Mouse (Mus musculus): ENCODE results near the gene Ly86.
A peak's percentile ranks its signal among the peaks of the same experiment; 100 is the strongest.

The Ly86 gene

GRCm38 (mm10) chr13:37433142-37433541 lies 88.1 kb downstream of the Ly86 start:
- no peak for DNase-seq

DNA sequence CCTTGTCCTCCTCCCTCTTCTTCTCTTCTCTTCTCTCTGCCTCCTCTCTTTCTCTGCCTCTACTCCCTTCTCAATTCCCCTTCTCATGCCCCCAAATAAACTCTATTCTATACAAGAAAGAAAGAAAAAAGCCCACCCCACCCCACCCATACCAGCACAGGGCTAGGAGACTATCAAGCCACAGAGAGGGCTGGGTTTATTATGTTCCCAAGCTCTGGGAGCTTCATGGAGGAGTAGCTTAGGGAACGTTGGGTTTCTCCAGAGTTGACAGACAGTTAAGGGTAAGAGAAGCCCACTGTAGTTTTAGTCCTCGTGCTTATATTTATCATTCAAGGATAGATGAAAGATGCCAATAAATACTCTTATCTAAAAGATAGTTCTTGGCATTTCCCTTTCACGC lies 88.7 kb downstream of the Ly86 start:
- DNase-seq, result no peak

- peak; percentile 74 to 79 for DNase-seq
These were observed 89.2 kb downstream of the Ly86 start for GRCm38 (mm10) chr13:37434137-37434772.

GRCm38 (mm10) chr13:37434841-37435240 lies 89.8 kb downstream of the Ly86 start:
- no peak for DNase-seq

- no peak for DNase-seq
These were observed 91.4 kb downstream of the Ly86 start for GRCm38 (mm10) chr13:37436267-37437013.

DNA sequence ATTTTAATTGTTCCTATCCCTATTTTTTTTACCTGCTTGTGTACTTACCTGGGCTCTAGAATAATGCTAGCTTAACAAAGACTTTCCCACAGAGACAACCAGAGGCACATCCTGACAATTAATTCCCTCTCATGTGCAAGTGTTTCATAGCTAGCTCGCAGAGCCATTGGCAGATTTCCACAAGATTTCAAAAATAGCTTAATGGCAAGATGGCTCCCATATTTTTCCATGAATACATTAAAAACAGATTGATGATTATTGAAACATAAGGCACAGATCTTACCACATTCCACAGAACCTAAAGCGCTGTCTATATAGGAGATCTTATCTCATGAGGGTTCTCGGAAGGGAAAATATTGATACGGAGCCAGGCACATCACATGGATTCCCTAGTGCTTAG lies 93.8 kb downstream of the Ly86 start:
- DNase-seq, result no peak

DNA sequence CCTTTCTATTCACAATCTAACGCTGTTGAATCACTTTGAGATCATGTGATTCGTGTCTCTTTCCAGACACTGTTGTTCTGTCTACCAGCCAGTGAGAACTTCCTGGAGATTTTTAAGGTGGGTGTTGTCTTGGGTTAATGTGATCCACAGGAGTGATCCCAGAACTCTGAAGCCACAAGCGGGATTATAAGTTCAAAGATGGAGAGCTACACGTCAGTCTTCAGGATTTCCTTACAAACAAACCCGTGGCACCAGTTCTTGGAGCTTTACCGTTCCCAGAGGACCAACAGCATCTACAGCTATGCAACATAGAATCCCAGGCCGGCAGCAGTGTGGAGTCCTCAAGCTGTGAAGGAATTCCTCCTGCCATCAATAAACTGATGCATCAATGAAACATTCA lies 94.5 kb downstream of the Ly86 start:
- no peak for DNase-seq

GRCm38 (mm10) chr13:37439941-37440340 lies 94.9 kb downstream of the Ly86 start:
- no peak for DNase-seq

- DNase-seq, result peak; percentile 45 to 50
These were observed 95.7 kb downstream of the Ly86 start for GRCm38 (mm10) chr13:37440593-37441307.

DNA sequence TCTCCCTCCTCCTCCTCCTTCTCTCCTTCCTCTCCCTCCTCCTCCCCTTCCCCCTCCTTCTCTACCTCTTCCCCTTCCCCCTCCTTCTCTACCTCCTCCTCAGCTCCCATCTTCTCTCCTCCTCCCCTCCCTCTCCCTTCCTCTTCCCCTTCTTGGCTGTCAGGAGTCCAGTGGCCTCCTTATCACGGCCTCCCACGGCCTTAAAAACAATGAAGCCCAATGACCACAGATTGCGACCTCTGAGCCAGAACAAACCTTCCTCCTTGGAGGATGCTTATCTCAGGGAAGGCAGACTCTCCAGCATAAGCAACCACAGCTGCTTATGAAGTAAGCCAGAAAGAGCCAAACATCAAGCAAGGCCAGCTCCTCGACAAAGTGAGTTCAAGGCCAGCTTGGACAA lies 97.0 kb downstream of the Ly86 start:
- DNase-seq, result peak; percentile 40 to 48

DNA sequence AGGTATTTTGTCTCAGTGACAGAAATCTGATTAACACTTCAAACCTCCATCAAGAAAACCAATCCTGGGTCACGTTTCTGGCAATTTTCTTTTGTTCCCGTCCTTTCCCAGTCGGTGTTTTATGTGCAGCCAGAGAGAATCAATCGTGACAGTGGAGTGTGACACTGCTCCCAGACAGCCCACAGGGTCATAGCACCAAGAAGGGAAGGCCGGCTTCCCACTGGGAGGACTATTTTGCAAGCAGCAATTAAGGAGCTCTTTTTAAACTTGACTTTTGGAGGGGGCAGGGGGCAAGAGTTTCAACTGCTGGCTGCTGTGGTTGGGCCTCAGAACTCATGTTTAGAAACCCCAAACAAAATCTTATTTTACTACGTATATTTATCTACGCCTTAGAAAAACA lies 97.5 kb downstream of the Ly86 start:
- DNase-seq, result no peak

- peak; percentile 79 to 86 for DNase-seq
These were observed 101.8 kb downstream of the Ly86 start for GRCm38 (mm10) chr13:37446699-37447258.

GRCm38 (mm10) chr13:37451021-37451420 lies 106.0 kb downstream of the Ly86 start:
- DNase-seq, result no peak

GRCm38 (mm10) chr13:37451471-37451870 lies 106.5 kb downstream of the Ly86 start:
- DNase-seq, result peak; percentile 65 to 74

DNA sequence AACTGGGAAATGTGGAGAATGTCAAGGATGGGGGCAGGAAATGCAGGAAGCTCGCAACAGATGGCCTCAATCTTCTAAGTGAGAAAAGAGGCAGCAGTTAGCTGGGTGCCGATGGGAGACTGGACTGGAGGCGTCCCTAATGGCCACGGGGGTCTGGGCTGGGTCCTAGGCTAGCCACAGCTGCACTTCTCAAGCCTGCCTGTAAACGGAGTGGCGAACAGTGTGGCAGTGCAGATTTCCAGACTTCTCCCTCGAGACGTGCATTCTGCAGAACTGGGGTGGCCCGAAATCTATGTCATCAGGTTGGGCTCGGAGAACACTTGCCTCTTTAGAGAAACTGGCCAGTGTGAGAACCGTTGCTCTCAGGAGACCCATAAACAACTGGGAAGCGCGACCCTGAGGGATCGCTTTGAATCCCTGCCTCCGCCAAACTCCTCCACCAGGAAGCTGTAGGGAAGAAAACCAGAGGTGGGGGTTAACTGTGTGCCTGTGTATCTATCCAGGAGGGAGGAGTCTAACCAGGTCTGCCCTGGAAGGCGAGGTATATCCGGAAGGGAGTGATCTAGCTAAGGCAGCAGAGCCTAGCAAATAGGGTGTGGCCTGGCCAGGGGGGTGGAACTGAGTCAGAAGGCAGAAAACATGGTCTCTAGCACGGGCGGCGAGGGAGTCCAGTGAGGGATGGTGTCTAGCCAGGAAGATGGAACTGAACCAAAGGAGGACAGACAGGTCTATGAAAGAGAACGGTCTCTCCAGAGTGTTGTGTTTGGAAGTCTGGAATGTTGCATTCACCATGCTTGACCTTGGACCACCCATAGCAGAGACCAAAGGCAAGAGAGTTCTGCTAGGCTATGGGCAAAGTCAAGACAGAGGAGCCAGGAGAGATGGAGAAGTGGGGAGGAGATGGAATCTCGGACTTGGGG lies 107.3 kb downstream of the Ly86 start:
- peak; percentile 85 to 89 for DNase-seq

DNA sequence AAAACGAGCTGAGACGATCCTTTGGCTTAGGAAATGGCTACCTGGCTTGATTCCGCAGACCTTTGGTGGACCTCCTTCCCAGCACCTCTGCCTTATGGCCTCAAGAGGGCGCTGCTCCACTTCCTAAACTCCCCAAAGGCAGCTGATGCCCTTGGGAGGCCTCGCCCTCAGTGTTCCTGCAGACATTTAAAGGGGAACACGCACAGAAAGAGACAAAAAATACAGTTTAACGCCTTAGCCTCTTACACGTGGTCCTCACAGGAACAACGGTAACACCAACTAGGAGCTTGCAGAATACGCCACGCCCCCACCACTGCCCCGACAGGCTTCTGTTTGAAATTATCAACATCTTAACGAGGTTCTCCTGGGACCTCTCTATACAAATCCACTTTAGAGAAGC lies 108.2 kb downstream of the Ly86 start:
- peak; percentile 91 to 94 for DNase-seq

DNA sequence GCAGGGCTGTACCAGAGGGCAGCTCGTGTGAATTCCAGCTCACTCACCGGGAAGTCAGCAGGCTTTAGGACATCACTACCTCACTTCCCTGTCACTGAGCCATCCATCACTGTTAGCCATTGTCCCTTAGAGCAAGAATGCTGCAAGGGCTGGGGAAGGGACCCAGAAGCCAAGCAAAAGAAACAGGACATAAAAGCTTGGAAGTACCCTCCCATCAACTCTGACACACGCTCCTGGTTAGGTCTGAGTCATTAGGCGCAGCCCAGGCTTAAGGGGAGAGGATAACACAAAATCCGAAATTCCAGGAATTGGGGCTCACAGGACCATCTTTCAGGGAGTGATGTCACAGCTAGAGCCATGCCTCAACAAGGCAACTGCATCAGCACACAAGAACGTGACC lies 109.3 kb downstream of the Ly86 start:
- DNase-seq, result peak in 1 of 2 experiments; percentile 11

GRCm38 (mm10) chr13:37455561-37455960 lies 110.6 kb downstream of the Ly86 start:
- DNase-seq, result no peak

DNA sequence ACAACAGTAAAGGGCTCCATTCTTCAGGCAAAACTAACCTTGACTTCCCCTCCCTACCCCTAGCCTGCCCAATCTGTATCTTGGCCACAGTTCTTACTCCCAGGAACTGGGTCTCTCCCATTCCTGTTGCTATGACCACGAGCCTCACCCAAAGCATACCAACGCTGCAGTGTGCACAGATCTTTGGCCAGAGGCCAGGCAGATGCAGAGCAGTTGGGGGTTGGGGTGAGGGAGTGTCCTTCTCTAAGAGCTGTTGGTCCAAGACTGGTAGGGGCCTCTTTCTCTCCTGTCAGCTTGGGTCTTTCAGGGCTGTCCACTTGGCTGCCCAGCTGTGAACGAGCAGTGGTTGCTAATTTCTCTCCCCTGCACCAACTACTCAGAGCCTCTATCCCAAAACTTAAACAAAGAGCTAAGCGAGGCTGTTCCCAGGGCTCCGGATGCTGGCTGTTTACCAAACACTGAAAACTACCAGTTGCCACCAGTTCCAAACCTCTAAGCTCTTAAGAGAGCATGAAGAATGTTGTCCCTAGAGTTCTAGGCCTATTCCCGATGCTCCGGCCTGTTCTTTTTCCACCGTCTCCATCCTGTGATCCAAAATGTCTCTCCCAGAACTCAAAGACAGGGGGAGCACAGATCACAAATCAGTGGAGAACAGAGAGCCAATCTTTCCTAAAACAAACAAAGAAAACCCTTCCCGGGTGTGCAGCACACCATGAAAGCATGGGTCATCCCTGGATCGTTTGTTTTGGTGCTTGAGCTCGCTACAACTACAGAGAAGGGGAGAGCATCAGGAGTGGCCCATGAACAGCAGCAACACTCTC lies 112.2 kb downstream of the Ly86 start:
- peak; percentile 93 to 96 for DNase-seq

GRCm38 (mm10) chr13:37458557-37458956 lies 113.5 kb downstream of the Ly86 start:
- DNase-seq, result no peak

GRCm38 (mm10) chr13:37459022-37459421 lies 114.0 kb downstream of the Ly86 start:
- no peak for DNase-seq
